Mouse (Mus musculus) hindlimb bud, embryonic 11.5 days (tissue): Measurements from ENCODE around the gene Gjc2.

Experiments
- DNase-seq: peaks from one replicate; pipeline ENCODE4 v3.0.0-alpha.2; 2012; ENCODE audit warnings: low read depth, low spot score; ENCODE audit errors: extremely low spot score

Gjc2 gene

DNA sequence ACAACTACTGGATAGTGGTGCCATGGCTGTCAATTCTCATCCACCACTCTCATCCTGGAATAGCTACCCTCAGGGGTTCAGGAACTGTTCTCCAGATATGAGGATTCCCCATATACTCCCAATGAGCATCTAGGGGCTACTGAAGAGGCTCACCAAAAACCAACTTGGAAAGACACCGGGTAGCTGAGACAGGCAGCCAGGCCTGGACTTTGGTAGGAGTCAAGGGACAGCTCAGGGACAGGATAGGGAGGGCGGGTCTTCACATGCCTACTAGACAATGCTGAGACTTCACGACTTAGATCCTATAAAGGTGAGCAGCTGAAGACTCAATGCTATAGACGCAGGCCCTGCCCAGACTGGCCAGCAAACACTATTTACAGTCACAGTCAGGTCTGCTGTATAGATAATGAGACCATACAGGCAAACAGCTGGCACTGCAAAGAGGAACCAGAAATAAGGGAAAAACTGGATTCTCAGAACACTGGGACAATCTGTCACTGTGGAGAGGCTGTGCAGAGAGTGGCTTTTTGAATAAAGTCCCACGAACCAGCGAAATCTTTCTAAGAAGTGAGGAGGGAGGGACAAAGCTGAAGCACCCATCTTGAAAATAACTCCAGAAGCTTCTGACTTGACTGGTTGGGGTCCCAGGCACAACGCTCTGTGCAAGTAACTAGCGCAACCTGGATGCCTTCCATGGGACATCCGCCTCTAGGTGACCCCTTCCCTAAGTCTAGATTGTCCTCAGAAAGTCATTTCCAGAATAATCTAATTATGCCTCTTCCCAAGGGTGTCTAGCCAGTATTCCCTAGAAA, 20.4 kb downstream of the Gjc2 start:
- DNase-seq, result no peak

DNA sequence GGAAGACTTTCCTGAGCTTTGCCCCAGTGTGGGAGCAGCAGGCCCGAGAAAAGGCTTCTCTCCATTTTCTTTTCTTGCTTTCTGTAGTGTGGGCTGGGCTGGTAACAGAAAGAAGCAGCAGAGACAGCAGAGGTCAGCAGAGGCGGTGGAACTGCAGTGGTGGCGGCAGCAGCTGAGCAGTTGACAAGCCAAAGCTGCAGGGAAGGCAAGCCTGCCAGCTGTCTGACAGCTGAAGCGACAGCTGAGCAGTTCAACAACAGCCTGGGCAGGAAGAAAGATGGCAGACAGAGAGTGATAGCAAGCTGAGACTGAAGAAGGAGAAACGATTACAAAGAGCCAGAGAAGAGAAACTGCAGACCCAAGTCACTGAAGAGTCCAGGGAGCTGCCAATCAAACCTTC, 21.6 kb downstream of the Gjc2 start:
- DNase-seq, result no peak

DNA sequence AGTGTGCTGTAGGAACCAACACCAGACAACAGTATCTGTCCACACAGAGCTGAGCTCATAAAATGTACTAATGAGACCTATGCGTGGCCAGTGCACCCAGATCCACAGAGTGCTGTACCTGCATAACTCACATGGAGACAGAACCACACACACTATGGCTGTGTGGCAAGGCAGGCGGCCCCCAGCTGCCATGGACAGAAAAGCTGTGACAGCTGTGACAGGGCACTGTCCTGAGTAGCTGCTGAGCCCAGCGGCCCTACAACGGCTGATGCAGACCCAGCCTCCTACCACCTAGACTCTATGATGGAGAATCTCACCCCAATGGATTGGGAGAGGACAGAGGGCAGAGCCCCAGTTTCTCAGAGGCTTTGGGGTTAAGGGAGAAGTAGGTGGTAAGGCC, 23.5 kb downstream of the Gjc2 start:
- no peak for DNase-seq

- DNase-seq, result no peak
These were observed 23.9 kb downstream of the Gjc2 start for GRCm38 (mm10) chr11:59159099-59159498.

DNA sequence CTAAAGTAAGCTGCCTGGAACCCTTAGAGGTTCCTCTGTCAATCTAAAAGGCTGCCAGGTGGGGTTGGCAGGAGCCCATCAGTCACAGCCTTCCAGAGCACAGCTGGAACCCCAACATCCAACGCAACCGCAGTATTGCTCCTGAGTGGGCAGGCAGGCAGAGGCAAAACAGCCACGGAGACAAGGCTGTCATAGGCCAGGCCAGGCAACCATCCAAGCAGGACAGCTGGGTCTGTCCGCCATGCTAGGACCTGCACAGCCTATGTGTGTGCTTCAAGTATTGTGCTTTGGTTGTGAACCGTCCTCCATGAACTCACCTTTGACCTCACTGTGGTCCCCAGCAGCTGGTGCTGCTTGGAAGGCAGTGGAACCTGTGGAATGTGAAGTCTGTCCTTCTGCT, 27.1 kb downstream of the Gjc2 start:
- no peak for DNase-seq

DNA sequence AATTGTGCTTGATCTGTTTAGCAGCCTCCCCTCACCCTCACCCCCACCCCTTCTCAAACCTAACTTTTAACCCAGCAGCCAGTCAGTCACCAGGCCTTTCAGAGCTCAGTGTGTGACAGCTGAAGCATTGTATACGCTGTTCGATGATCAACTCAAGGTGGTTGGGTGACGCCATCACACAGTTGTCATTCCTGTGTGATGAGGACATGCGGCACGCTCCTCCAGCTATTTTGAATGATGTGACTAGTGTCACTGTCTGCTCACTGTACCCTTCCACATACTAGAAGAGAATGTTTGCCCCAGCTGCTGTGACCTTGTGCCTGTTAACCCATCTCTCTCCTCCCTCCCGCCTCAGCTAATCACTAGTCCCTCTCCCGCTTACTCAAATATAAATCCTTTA, 28.8 kb downstream of the Gjc2 start:
- no peak for DNase-seq

GRCm38 (mm10) chr11:59151729-59152128, 31.3 kb downstream of the Gjc2 start:
- DNase-seq, result no peak

DNA sequence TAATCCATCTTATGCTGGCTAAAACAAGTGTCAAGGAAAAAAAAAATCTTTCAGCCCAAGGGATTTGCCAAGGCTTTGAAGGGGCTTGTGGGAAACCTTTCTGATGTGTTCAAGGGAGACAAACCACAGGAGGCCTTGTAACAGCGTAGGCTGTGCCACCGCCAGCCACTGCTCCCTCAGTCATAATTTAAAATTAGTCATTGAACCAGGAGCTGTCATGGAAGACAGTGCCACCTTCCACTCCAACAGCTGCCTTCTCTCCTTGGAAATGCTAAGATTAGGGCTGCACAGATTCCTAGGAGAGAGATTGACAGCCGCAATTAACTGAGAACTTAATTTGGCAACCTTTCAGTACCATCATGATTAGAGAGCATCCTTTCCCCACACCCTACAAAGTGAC, 33.7 kb downstream of the Gjc2 start:
- DNase-seq, result no peak

DNA sequence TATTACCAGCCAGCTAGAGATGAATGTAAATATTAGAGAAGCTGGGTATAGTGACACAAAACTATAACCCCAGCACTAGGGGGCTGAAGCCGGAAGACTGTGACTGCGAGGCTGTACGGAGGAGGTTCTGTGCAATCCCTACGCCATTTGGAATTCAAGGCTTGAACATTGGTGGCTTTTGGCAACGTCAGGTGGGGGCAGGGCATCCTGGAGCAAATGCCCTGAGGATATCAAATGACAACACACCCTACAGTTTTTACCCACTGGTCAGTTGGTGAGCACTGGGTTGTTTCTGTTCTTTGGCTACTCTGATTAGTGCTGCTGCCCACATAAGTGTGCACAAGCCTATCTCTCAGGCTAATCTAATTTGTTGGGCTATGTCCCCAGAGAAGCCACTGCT, 40.1 kb downstream of the Gjc2 start:
- DNase-seq, result no peak

- no peak for DNase-seq
These were observed 41.1 kb downstream of the Gjc2 start for GRCm38 (mm10) chr11:59141772-59142370.

GRCm38 (mm10) chr11:59138537-59139486, 44.2 kb downstream of the Gjc2 start:
- DNase-seq, result no peak

- DNase-seq, result no peak
These were observed 45.9 kb downstream of the Gjc2 start for GRCm38 (mm10) chr11:59136994-59137706.

DNA sequence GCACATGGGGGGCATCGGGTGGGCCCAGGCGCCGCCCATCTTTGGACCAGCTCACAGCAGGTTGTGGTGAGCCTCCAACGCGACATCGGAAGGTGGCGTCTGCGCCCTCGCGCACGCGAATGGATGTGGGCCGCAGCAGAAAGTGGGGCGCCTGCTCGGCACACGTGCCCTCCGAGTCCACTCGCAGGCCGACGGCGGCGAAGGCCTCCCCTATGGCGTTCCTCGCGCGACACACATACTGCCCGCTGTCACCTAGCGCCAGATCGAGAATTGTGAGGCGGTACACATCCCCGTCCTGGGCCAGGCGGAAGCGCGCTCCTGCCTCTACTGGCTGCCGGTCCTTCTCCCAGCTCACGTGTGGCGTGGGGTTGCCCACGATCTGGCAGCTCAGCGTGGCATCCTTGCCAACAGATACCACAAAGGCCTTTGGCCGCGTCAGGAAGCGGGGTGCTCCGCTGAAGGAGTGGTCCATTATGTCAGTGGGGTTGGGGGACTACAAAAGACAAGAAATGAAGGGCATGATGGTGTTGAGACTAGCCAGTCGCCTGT, 47.0 kb downstream of the Gjc2 start, which contains the start of gene Obscn:
Obscn (minus strand) TSS at position 499 of the 549 bp plus-strand sequence.
- DNase-seq, result no peak

- DNase-seq, result no peak
These were observed 47.8 kb downstream of the Gjc2 start for GRCm38 (mm10) chr11:59135051-59135820.

- no peak for DNase-seq
These were observed 48.5 kb downstream of the Gjc2 start for GRCm38 (mm10) chr11:59134373-59134997.

GRCm38 (mm10) chr11:59132065-59132464, 50.9 kb downstream of the Gjc2 start:
- DNase-seq, result no peak

DNA sequence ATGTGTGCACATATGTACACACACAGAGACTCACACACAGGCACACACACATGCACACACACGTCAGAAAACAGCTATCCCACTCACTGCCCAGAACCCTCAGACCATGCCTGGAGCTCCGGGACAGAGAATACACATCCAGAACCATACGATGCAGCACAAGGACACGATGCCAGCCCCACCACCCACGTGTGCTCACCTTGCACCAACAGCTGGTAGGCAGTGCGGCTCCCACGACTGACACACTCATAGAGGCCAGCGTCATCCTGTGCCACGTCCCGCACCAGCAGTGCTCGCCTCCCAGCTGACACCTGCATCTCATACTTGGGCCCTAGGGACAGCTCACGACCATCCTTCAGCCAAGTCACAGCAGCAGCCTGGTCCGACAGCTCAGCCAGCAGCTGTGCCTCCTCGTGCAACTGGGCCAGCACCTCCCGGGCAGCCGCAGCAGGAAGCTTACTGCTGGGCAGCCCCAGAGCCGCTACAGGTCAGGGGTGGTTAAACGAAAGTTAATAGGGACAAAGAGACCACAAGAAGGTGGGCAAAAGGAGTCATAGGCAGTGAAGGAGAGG, 51.6 kb downstream of the Gjc2 start:
- no peak for DNase-seq

DNA sequence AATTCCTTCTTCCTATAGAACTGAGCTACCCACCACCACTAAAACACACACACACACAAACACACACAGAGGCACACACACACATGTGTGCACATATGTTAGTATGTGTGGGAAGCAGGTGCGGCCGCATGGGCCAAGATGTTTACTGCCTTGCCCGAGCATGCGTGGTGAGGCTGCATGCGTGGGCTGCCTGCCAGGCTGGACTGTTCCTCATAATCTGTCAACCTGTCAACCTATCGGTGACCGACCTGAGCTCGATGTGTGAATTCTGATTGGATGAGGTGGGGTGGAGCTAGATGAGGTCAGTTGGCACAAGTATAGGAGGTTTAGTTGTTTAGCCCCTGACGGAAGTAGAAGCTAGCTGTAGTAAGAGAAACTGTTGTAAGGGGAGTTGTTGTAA, 52.2 kb downstream of the Gjc2 start:
- no peak for DNase-seq
